Comparison of ENCODE assay signal across 9 mouse cellular contexts in the genomic region with DNA sequence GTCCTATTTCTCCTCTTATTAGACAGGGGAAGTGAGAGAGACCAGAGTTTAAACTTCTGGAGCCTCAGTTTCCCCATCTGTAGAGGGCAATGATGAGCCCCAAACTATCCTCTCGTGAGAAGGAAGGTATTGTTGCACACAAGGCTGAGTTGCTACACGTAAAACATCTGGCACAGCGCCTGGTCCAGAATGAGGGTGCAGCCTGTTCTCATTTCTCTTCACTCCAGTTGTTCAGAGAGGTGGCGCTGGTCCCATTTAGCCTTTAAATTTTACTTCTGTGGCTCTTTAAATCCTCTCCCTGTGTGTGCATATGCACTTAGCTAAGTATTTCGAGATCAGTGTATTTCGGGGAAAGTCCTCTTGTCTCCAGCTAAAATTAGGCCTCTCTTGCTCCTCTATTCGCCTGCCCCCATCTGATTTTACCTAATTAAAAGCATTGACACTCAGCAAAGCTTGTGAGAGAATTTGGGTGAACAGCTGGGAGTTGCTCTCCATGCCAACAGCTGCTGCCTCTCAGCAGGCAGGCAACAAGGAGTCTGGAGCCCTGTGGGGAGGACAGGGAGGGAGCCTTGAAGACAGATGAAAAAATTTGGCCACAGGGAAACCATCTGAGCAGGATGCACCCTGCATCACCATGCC.
DNase-seq lines count a peak whose midpoint lies in the region; ATAC-seq and TF ChIP-seq lines count a peak whose summit lies in the region.
"Had no signal": no experiment of that assay in that cellular context is flagged by ENCODE, and none has a peak within 500 bp of the region (broad histone marks: within the 10 kb centered on the region; RNA-seq: fewer than 3 reads in every experiment).

No protein-coding gene starts in this region.

- H3K9me3 ChIP-seq in heart, embryonic 10.5 days = no peaks in the 10 kb centered on the region
- H3K9me3 ChIP-seq in embryonic facial prominence, embryonic 13.5 days = no peaks in the 10 kb centered on the region

- TF ChIP-seq EP300 in heart, adult 2 months (IDR thresholded peaks at IDR 0.05; ENCODE audit: insufficient read depth, low read depth, low read length) = no peak

- peaks cover 5% of the 10 kb centered on the region for H3K4me1 ChIP-seq in heart, adult 2 months (ENCODE audit: control insufficient read depth, insufficient read depth, low read length)
- peaks cover 39% of the 10 kb centered on the region for H3K4me1 ChIP-seq in heart, embryonic 10.5 days
- peaks cover 59% of the 10 kb centered on the region for H3K4me1 ChIP-seq in embryonic facial prominence, embryonic 13.5 days
- H3K4me1 ChIP-seq in olfactory bulb, adult 2 months (ENCODE audit: control insufficient read depth, insufficient read depth, low read length) = peaks cover 16% of the 10 kb centered on the region
- H3K4me1 ChIP-seq in thymus, adult 2 months (replicated peaks; ENCODE audit: control insufficient read depth, insufficient read depth, low read length) = peaks cover 4% of the 10 kb centered on the region

- H3K36me3 ChIP-seq in heart, adult 2 months (ENCODE audit: control insufficient read depth, insufficient read depth, low read length) = no peaks in the 10 kb centered on the region
- no peaks in the 10 kb centered on the region for H3K36me3 ChIP-seq in heart, embryonic 10.5 days
- H3K36me3 ChIP-seq in embryonic facial prominence, embryonic 13.5 days = no peaks in the 10 kb centered on the region
- H3K36me3 ChIP-seq in thymus, adult 2 months (ENCODE audit: control insufficient read depth, insufficient read depth, low read length) = no peaks in the 10 kb centered on the region

- H3K9ac ChIP-seq in heart, adult 2 months (ENCODE audit: low read depth, low read length) = no peak overlapping the region
- H3K9ac ChIP-seq in embryonic facial prominence, embryonic 13.5 days = no peak overlapping the region

- intact Hi-C loops in heart, adult 2 months (cut with DNase I) = no loop called here
- intact Hi-C loops in left cerebral cortex, postnatal 25 days (cut with DNase I) = no loop called here

- H3K4me2 ChIP-seq in embryonic facial prominence, embryonic 13.5 days = no peak overlapping the region

- TF ChIP-seq POLR2A in heart, adult 2 months (IDR thresholded peaks at IDR 0.05; ENCODE audit: insufficient read depth, low read depth, low read length) = no peak
- no peak for TF ChIP-seq POLR2A in olfactory bulb, adult 2 months (IDR thresholded peaks at IDR 0.05; ENCODE audit: insufficient read depth, low read depth, low read length)
- no peak for TF ChIP-seq POLR2A in thymus, adult 2 months (IDR thresholded peaks at IDR 0.05; ENCODE audit: control insufficient read depth, extremely low read depth, insufficient read depth, low read length, poor library complexity)

- H3K79me2 ChIP-seq in heart, adult 2 months (replicated peaks; ENCODE audit: control insufficient read depth, insufficient read depth, low read length) = no peaks in the 10 kb centered on the region

- no peak for TF ChIP-seq CTCF in heart, adult 2 months (IDR thresholded peaks at IDR 0.05)
- TF ChIP-seq CTCF in olfactory bulb, adult 2 months (IDR thresholded peaks at IDR 0.05; ENCODE audit: insufficient read depth, low read depth, low read length) = no peak
- TF ChIP-seq CTCF in thymus, adult 2 months (IDR thresholded peaks at IDR 0.05; ENCODE audit: borderline replicate concordance, control insufficient read depth, extremely low read depth, insufficient read depth, low read length, poor library complexity) = no peak

- no peak overlapping the region for H3K27ac ChIP-seq in heart, adult 2 months
- H3K27ac ChIP-seq in heart, embryonic 10.5 days = no peak overlapping the region
- peak overlapping the region; percentile 84 for H3K27ac ChIP-seq in embryonic facial prominence, embryonic 13.5 days
- 0 out of 2 replicates have a peak overlapping the region, but pooled peaks have one; percentile 21 for H3K27ac ChIP-seq in olfactory bulb, adult 2 months (ENCODE audit: insufficient read depth, low read depth, low read length)
- H3K27ac ChIP-seq in thymus, adult 2 months (ENCODE audit: control insufficient read depth, insufficient read depth, low read length) = no peak overlapping the region
- H3K27ac ChIP-seq: macrophage had no signal

- ATAC-seq in embryonic facial prominence, embryonic 13.5 days (ENCODE audit: insufficient number of reproducible peaks, insufficient read depth, low FRiP score, low TSS enrichment, low read depth) = no peak
- no peak for ATAC-seq in erythroblast, adult 5-6 weeks (replicated peaks; ENCODE audit: low FRiP score, poor library complexity, severe bottlenecking)

- H3K4me3 ChIP-seq in heart, adult 2 months = no peak overlapping the region
- no peak overlapping the region for H3K4me3 ChIP-seq in heart, embryonic 10.5 days
- H3K4me3 ChIP-seq in embryonic facial prominence, embryonic 13.5 days = no peak overlapping the region
- H3K4me3 ChIP-seq in olfactory bulb, adult 2 months (ENCODE audit: insufficient read depth, low read depth, low read length) = no peak overlapping the region
- H3K4me3 ChIP-seq in thymus, adult 2 months (ENCODE audit: control insufficient read depth, insufficient read depth, low read length) = no peak overlapping the region

- H3K27me3 ChIP-seq in heart, adult 2 months (ENCODE audit: control insufficient read depth, insufficient read depth, low read length) = no peaks in the 10 kb centered on the region
- H3K27me3 ChIP-seq in heart, embryonic 10.5 days (ENCODE audit: insufficient read depth, poor library complexity, severe bottlenecking) = no peaks in the 10 kb centered on the region
- no peaks in the 10 kb centered on the region for H3K27me3 ChIP-seq in embryonic facial prominence, embryonic 13.5 days
- H3K27me3 ChIP-seq in thymus, adult 2 months (ENCODE audit: control insufficient read depth, insufficient read depth, low read length) = no peaks in the 10 kb centered on the region

- WGBS in heart, adult 2 months = 64% methylated on average over 7 of the region's 7 CpGs
- WGBS in heart, embryonic 10.5 days = 73% methylated on average over 7 of the region's 7 CpGs
- 40% methylated on average over 7 of the region's 7 CpGs for WGBS in embryonic facial prominence, embryonic 13.5 days
- 22% methylated on average over 7 of the region's 7 CpGs for WGBS in olfactory bulb, adult 2 months
- 89% methylated on average over 7 of the region's 7 CpGs for WGBS in thymus, adult 2 months

- peak; percentile 9 to 20 for DNase-seq in heart, adult 2 months
- no peak for DNase-seq in heart, embryonic 10.5 days (ENCODE audit: low spot score)
- DNase-seq in left cerebral cortex, postnatal 25 days (ENCODE audit: low spot score in 2 of 2) = peak; percentile 43 to 69
- no peak for DNase-seq in thymus, adult 2 months
- no peak for DNase-seq in embryo, embryonic 10.5 days (ENCODE audit: low spot score)

Comparison
In these comparisons a context has a peak if more than half of its experiments do, and no peak if none do; other contexts are left out.
1. DNase-seq: peak in heart, adult 2 months (2 of 2) and left cerebral cortex, postnatal 25 days (2 of 2); none in heart, embryonic 10.5 days (single experiment), thymus, adult 2 months (single experiment) and embryo, embryonic 10.5 days (single experiment).
2. H3K27ac ChIP-seq: peak in embryonic facial prominence, embryonic 13.5 days (single experiment) and olfactory bulb, adult 2 months (single experiment); none in heart, adult 2 months (single experiment), heart, embryonic 10.5 days (single experiment) and thymus, adult 2 months (single experiment).